18 mouse cellular contexts compared by ENCODE assay signal in genomic region chr10:28566378-28566777, GRCm38 (mm10).
DNase-seq lines count a peak whose midpoint lies in the region; ATAC-seq lines count a peak whose summit lies in the region.
"Had no signal": no experiment of that assay in that cellular context is flagged by ENCODE, and none has a peak within 500 bp of the region (broad histone marks: within the 10 kb centered on the region; RNA-seq: fewer than 3 reads in every experiment).

No protein-coding gene starts in this region.

- WGBS in liver, embryonic 13.5 days (ENCODE audit: insufficient replicate concordance): 11% methylated on average over 4 of the region's 4 CpGs

- no peak overlapping the region for H3K4me3 ChIP-seq in liver, embryonic 13.5 days (replicated peaks)
- H3K4me3 ChIP-seq: layer of hippocampus, adult 2 months; limb, embryonic 10.5 days; midbrain, embryonic 13.5 days had no signal

- ATAC-seq in liver, embryonic 13.5 days (ENCODE audit: low read depth): peak; percentile 99
- no peak for ATAC-seq in monocyte, adult 5-6 weeks (replicated peaks; ENCODE audit: insufficient number of reproducible peaks, low FRiP score, low TSS enrichment, poor library complexity, severe bottlenecking)
- ATAC-seq: intestine, embryonic 16.5 days; midbrain, embryonic 13.5 days had no signal

- H3K27me3 ChIP-seq in liver, embryonic 13.5 days: no peaks in the 10 kb centered on the region
- H3K27me3 ChIP-seq: midbrain, embryonic 13.5 days had no signal

- H3K4me2 ChIP-seq in liver, embryonic 13.5 days: peak overlapping the region; percentile 21; the same call in 1 of the 2 replicates
- H3K4me2 ChIP-seq: hindbrain, embryonic 14.5 days; midbrain, embryonic 13.5 days had no signal

- no peaks in the 10 kb centered on the region for H3K36me3 ChIP-seq in liver, embryonic 13.5 days
- H3K36me3 ChIP-seq: midbrain, embryonic 13.5 days had no signal

- H3K9me3 ChIP-seq in liver, embryonic 13.5 days (replicated peaks): no peaks in the 10 kb centered on the region
- H3K9me3 ChIP-seq: limb, embryonic 10.5 days; midbrain, embryonic 13.5 days had no signal

- peak overlapping the region; percentile 43; the same call in 1 of the 2 replicates for H3K27ac ChIP-seq in liver, embryonic 13.5 days
- H3K27ac ChIP-seq: hindbrain, embryonic 14.5 days; kidney, postnatal 0 days; layer of hippocampus, adult 2 months; limb, embryonic 10.5 days; midbrain, embryonic 13.5 days had no signal

- DNase-seq in thymus, postnatal 36 days: peak; percentile 15 to 23
- no peak for DNase-seq in thymus, adult 18-20 months
- DNase-seq in c-Kit-positive CD71-positive TER-119-positive erythroid progenitor cells, embryonic 14.5 days (ENCODE audit: low spot score): peak; percentile 57
- DNase-seq in liver, embryonic 13.5 days: peak; percentile 54
- DNase-seq in naive thymus-derived CD4-positive, alpha-beta T cell, adult 2 months (ENCODE audit: low read depth): peak; percentile 32
- DNase-seq in gastrocnemius, adult 18-20 months (ENCODE audit: low spot score): no peak
- DNase-seq: adrenal gland, postnatal 25 days; cerebellum, adult 9-10 months; gastrocnemius, postnatal 14 days; lung, adult 2 months; lung, postnatal 36 days had no signal

- no peak overlapping the region for H3K9ac ChIP-seq in liver, embryonic 13.5 days
- H3K9ac ChIP-seq: hindbrain, embryonic 14.5 days; midbrain, embryonic 13.5 days had no signal

- peaks cover 29% of the 10 kb centered on the region for H3K4me1 ChIP-seq in liver, embryonic 13.5 days (replicated peaks)
- H3K4me1 ChIP-seq: limb, embryonic 10.5 days had no signal

Comparison
In these comparisons a context has a peak if more than half of its experiments do, and no peak if none do; other contexts are left out.
1. DNase-seq: peak in thymus, postnatal 36 days (2 of 2), c-Kit-positive CD71-positive TER-119-positive erythroid progenitor cells, embryonic 14.5 days (single experiment), liver, embryonic 13.5 days (single experiment) and naive thymus-derived CD4-positive, alpha-beta T cell, adult 2 months (single experiment); none in thymus, adult 18-20 months (0 of 2) and gastrocnemius, adult 18-20 months (single experiment).